Mouse (Mus musculus) limb, embryonic 13.5 days (tissue): ENCODE measurements around the gene Auts2. TPM values are rescaled to one million over a fixed set of nuclear protein-coding genes. Genes with fewer than 3 reads are reported as not detected.

ENCODE experiments used
- ATAC-seq: fragments of 200-750 bp; cut with Nextera tagmentation; 2 replicates; pipeline ENCODE4 v1.8.0; 2017; ENCODE audit warnings: low read depth, moderate number of reproducible peaks, moderate TSS enrichment; ENCODE audit not compliant: low FRiP score
- H3K27ac ChIP-seq: fragments of 300-500 bp; sonication (generic); 2 replicates; pipeline ENCODE4 v1.5.1; 2015; ENCODE audit warnings: inconsistent platforms, mild to moderate bottlenecking, moderate library complexity
- H3K27me3 ChIP-seq: fragments of 300-500 bp; sonication (generic); 2 replicates; pipeline ENCODE4 v1.6.1; 2015; ENCODE audit warnings: mild to moderate bottlenecking, inconsistent platforms
- H3K36me3 ChIP-seq: fragments of 300-500 bp; sonication (generic); 2 replicates; pipeline ENCODE4 v1.6.1; 2015; ENCODE audit warnings: inconsistent platforms, mild to moderate bottlenecking, moderate library complexity
- H3K4me1 ChIP-seq: fragments of 300-500 bp; sonication (generic); 2 replicates; pipeline ENCODE4 v1.6.1; 2015; ENCODE audit warnings: inconsistent platforms
- H3K4me2 ChIP-seq: fragments of 300-500 bp; sonication (generic); replicated peaks from 2 replicates; pipeline ENCODE4 v1.6.1; 2015; ENCODE audit warnings: inconsistent platforms, mild to moderate bottlenecking, moderate library complexity
- H3K4me3 ChIP-seq: fragments of 300-500 bp; sonication (generic); 2 replicates; pipeline ENCODE4 v1.5.1; 2015; ENCODE audit warnings: moderate library complexity, mild to moderate bottlenecking, inconsistent platforms
- H3K9ac ChIP-seq: fragments of 300-500 bp; sonication (generic); 2 replicates; pipeline ENCODE4 v1.6.1; 2015; ENCODE audit warnings: mild to moderate bottlenecking, inconsistent platforms
- H3K9me3 ChIP-seq: fragments of 300-500 bp; sonication (generic); 2 replicates; pipeline ENCODE4 v1.6.1; 2016; ENCODE audit warnings: inconsistent platforms
- WGBS: fragments of 180-500 bp; shearing (Covaris S2); methylation state at CpG from one replicate; pipeline ENCODE4 v1.1.7; 2015; 5-methylcytosine and 5-hydroxymethylcytosine counted together
- polyA plus RNA-seq: library from polyadenylated mRNA; unstranded; fragments of >200 nt; fragmentation: Nextera tagmentation; extraction: Ambion mirVana; gene quantifications from 2 replicates; pipeline ENCODE4 v1.2.1, GENCODE M21; 2015

Gene Auts2
- polyA plus RNA-seq, 1 experiment from 2014 or later = 55.1 TPM

- Histone ChIP-seq H3K36me3 (no peaks in the 10 kb centered on the region), H3K4me3 (no peak overlapping the region), H3K4me2 (no peak overlapping the region), H3K9ac (no peak overlapping the region), H3K4me1 (peaks cover 33% of the 10 kb centered on the region), H3K9me3 (peaks cover 6% of the 10 kb centered on the region; the same call in 1 of the 2 replicates), H3K27ac (no peak overlapping the region), H3K27me3 (no peaks in the 10 kb centered on the region)
- no peak for ATAC-seq
- 78% methylated on average over 7 of the region's 7 CpGs for WGBS
Measured at GRCm38 (mm10) chr5:131544381-131544780, 998.8 kb downstream of the Auts2 start.

GRCm38 (mm10) chr5:131538311-131538915 is 1004.7 kb downstream of the Auts2 start:
- H3K4me2 ChIP-seq = peak overlapping the region; percentile 75
- no peaks in the 10 kb centered on the region for H3K27me3 ChIP-seq
- no peaks in the 10 kb centered on the region for H3K36me3 ChIP-seq
- H3K4me3 ChIP-seq = peak overlapping the region; percentile 91
- H3K9me3 ChIP-seq = no peaks in the 10 kb centered on the region
- H3K9ac ChIP-seq = peak overlapping the region; percentile 97
- H3K4me1 ChIP-seq = peaks cover 22% of the 10 kb centered on the region
- WGBS = under 1% methylated on average over 64 of the region's 68 CpGs
- peak overlapping the region; percentile 98 for H3K27ac ChIP-seq
- peak; percentile 84 for ATAC-seq

GRCm38 (mm10) chr5:131537831-131538310 is 1005.3 kb downstream of the Auts2 start:
- Histone ChIP-seq H3K9me3 (no peaks in the 10 kb centered on the region), H3K4me3 (peak overlapping the region; percentile 91), H3K4me1 (peaks cover 27% of the 10 kb centered on the region), H3K4me2 (peak overlapping the region; percentile 75), H3K27ac (peak overlapping the region; percentile 98), H3K36me3 (peaks cover 5% of the 10 kb centered on the region), H3K27me3 (no peaks in the 10 kb centered on the region), H3K9ac (peak overlapping the region; percentile 97)
- under 1% methylated on average over 37 of the region's 48 CpGs for WGBS
- ATAC-seq = peak; percentile 64

- peak; percentile 44 for ATAC-seq
Measured at GRCm38 (mm10) chr5:131537155-131537830, 1005.9 kb downstream of the Auts2 start.

GRCm38 (mm10) chr5:131535752-131536151 is 1007.4 kb downstream of the Auts2 start:
- Histone ChIP-seq H3K4me1 (peaks cover 46% of the 10 kb centered on the region), H3K9ac (peak overlapping the region; percentile 97), H3K4me3 (peak overlapping the region; percentile 91), H3K4me2 (peak overlapping the region; percentile 75), H3K36me3 (peaks cover 6% of the 10 kb centered on the region), H3K27ac (peak overlapping the region; percentile 52; the same call in 1 of the 2 replicates), H3K27me3 (no peaks in the 10 kb centered on the region), H3K9me3 (no peaks in the 10 kb centered on the region)
- no peak for ATAC-seq
- WGBS = 21% methylated on average over 6 of the region's 6 CpGs

More at GRCm38 (mm10) chr5:131537155-131537830, 1005.9 kb downstream of the Auts2 start:
- H3K27me3 ChIP-seq = no peaks in the 10 kb centered on the region
- H3K4me2 ChIP-seq = peak overlapping the region; percentile 75
- peak overlapping the region; percentile 91 for H3K4me3 ChIP-seq
- peak overlapping the region; percentile 97 for H3K9ac ChIP-seq
- H3K36me3 ChIP-seq = peaks cover 6% of the 10 kb centered on the region
- H3K27ac ChIP-seq = peak overlapping the region; percentile 98
- peaks cover 31% of the 10 kb centered on the region for H3K4me1 ChIP-seq
- H3K9me3 ChIP-seq = no peaks in the 10 kb centered on the region
- 1% methylated on average over 43 of the region's 44 CpGs for WGBS

GRCm38 (mm10) chr5:131533815-131534214 is 1009.3 kb downstream of the Auts2 start:
- no peak for ATAC-seq
- WGBS = 32% methylated on average over 3 of the region's 3 CpGs
- Histone ChIP-seq H3K27me3 (no peaks in the 10 kb centered on the region), H3K9ac (no peak overlapping the region), H3K4me2 (peak overlapping the region; percentile 46), H3K4me3 (peak overlapping the region; percentile 18), H3K27ac (no peak overlapping the region), H3K4me1 (peaks cover 58% of the 10 kb centered on the region), H3K36me3 (peaks cover 19% of the 10 kb centered on the region), H3K9me3 (peaks cover 3% of the 10 kb centered on the region; the same call in 1 of the 2 replicates)

- no peaks in the 10 kb centered on the region for H3K27me3 ChIP-seq
- H3K27ac ChIP-seq = no peak overlapping the region
- H3K4me3 ChIP-seq = peak overlapping the region; percentile 12
- ATAC-seq = peak; percentile 33; the same call in 1 of the 2 replicates
- H3K4me2 ChIP-seq = peak overlapping the region; percentile 47
- H3K36me3 ChIP-seq = peaks cover 27% of the 10 kb centered on the region
- H3K4me1 ChIP-seq = peaks cover 77% of the 10 kb centered on the region
- 56% methylated on average over 15 of the region's 15 CpGs for WGBS
- H3K9ac ChIP-seq = peak overlapping the region; percentile 45
- peaks cover 3% of the 10 kb centered on the region; the same call in 1 of the 2 replicates for H3K9me3 ChIP-seq
Measured at GRCm38 (mm10) chr5:131531744-131532552, 1011.2 kb downstream of the Auts2 start.

GRCm38 (mm10) chr5:131530828-131531227 is 1012.3 kb downstream of the Auts2 start:
- peak; percentile 33; the same call in 1 of the 2 replicates for ATAC-seq
- no peaks in the 10 kb centered on the region for H3K27me3 ChIP-seq
- H3K4me2 ChIP-seq = peak overlapping the region; percentile 47
- H3K4me1 ChIP-seq = peaks cover 83% of the 10 kb centered on the region
- WGBS = 23% methylated on average over 2 of the region's 2 CpGs
- H3K9ac ChIP-seq = no peak overlapping the region
- peaks cover 27% of the 10 kb centered on the region for H3K36me3 ChIP-seq
- H3K9me3 ChIP-seq = peaks cover 3% of the 10 kb centered on the region; the same call in 1 of the 2 replicates
- no peak overlapping the region for H3K4me3 ChIP-seq
- no peak overlapping the region for H3K27ac ChIP-seq

GRCm38 (mm10) chr5:131526666-131527065 is 1016.5 kb downstream of the Auts2 start:
- Histone ChIP-seq H3K4me1 (peaks cover 87% of the 10 kb centered on the region), H3K27ac (peak overlapping the region; percentile 56), H3K9me3 (peaks cover 3% of the 10 kb centered on the region; the same call in 1 of the 2 replicates), H3K27me3 (no peaks in the 10 kb centered on the region), H3K36me3 (peaks cover 21% of the 10 kb centered on the region), H3K4me3 (no peak overlapping the region), H3K9ac (no peak overlapping the region), H3K4me2 (0 out of 2 replicates have a peak overlapping the region, but pooled peaks have one; percentile 12)
- ATAC-seq = no peak
- WGBS = 17% methylated on average over 3 of the region's 3 CpGs

GRCm38 (mm10) chr5:131524900-131525465 is 1018.2 kb downstream of the Auts2 start:
- H3K27ac ChIP-seq = no peak overlapping the region
- peaks cover 3% of the 10 kb centered on the region; the same call in 1 of the 2 replicates for H3K9me3 ChIP-seq
- no peak overlapping the region for H3K9ac ChIP-seq
- peaks cover 84% of the 10 kb centered on the region for H3K4me1 ChIP-seq
- H3K4me3 ChIP-seq = no peak overlapping the region
- no peak overlapping the region for H3K4me2 ChIP-seq
- no peaks in the 10 kb centered on the region for H3K27me3 ChIP-seq
- peaks cover 18% of the 10 kb centered on the region for H3K36me3 ChIP-seq
- ATAC-seq = no peak
- 57% methylated on average over 12 of the region's 12 CpGs for WGBS

- Histone ChIP-seq H3K9ac (no peak overlapping the region), H3K9me3 (no peaks in the 10 kb centered on the region), H3K27me3 (no peaks in the 10 kb centered on the region), H3K4me1 (peaks cover 69% of the 10 kb centered on the region), H3K27ac (no peak overlapping the region), H3K4me2 (no peak overlapping the region), H3K4me3 (no peak overlapping the region), H3K36me3 (peaks cover 14% of the 10 kb centered on the region; the same call in 1 of the 2 replicates)
- no peak for ATAC-seq
- 84% methylated on average over 3 of the region's 3 CpGs for WGBS
Measured at GRCm38 (mm10) chr5:131519560-131519959, 1023.6 kb downstream of the Auts2 start.
